Mouse (Mus musculus) embryonic facial prominence, embryonic 12.5 days (tissue): Measurements from ENCODE around the gene Mgst2. TPM values are rescaled to one million over a fixed set of nuclear protein-coding genes. Genes with fewer than 3 reads are reported as not detected.

ENCODE experiments used
- ATAC-seq: fragments of 200-750 bp; cut with Nextera tagmentation; 2 replicates; pipeline ENCODE4 v1.8.0; 2017; ENCODE audit not compliant: insufficient number of reproducible peaks, insufficient read depth, low FRiP score, low TSS enrichment
- H3K27ac ChIP-seq: fragments of 300-500 bp; sonication (generic); 2 replicates; pipeline ENCODE4 v1.5.1; 2016; ENCODE audit warnings: mild to moderate bottlenecking
- H3K27me3 ChIP-seq: fragments of 300-500 bp; sonication (generic); 2 replicates; pipeline ENCODE4 v1.6.1; 2016; ENCODE audit warnings: mild to moderate bottlenecking, moderate library complexity
- H3K36me3 ChIP-seq: fragments of 300-500 bp; sonication (generic); 2 replicates; pipeline ENCODE4 v1.6.1; 2016; ENCODE audit warnings: mild to moderate bottlenecking
- H3K4me1 ChIP-seq: fragments of 300-500 bp; sonication (generic); 2 replicates; pipeline ENCODE4 v1.6.1; 2016
- H3K4me2 ChIP-seq: fragments of 300-500 bp; sonication (generic); replicated peaks from 2 replicates; pipeline ENCODE4 v1.6.1; 2016; ENCODE audit warnings: mild to moderate bottlenecking, moderate library complexity
- H3K4me3 ChIP-seq: fragments of 300-500 bp; sonication (generic); 2 replicates; pipeline ENCODE4 v1.5.1; 2016; ENCODE audit warnings: mild to moderate bottlenecking
- H3K9ac ChIP-seq: fragments of 300-500 bp; sonication (generic); 2 replicates; pipeline ENCODE4 v1.6.1; 2016; ENCODE audit warnings: mild to moderate bottlenecking, moderate library complexity
- H3K9me3 ChIP-seq: fragments of 300-500 bp; sonication (generic); 2 replicates; pipeline ENCODE4 v1.6.1; 2016; ENCODE audit warnings: mild to moderate bottlenecking, moderate library complexity
- WGBS: fragments of 180-500 bp; shearing (Covaris S2); methylation state at CpG from one replicate; pipeline ENCODE4 v1.1.7; 2016; 5-methylcytosine and 5-hydroxymethylcytosine counted together
- polyA plus RNA-seq: library from polyadenylated mRNA; unstranded; fragments of >200 nt; fragmentation: Nextera tagmentation; extraction: Ambion mirVana; gene quantifications from 2 replicates; pipeline ENCODE4 v1.2.1, GENCODE M21; 2016

Mgst2 gene
- polyA plus RNA-seq, 1 experiment from 2014 or later, result 1.3 TPM

DNA sequence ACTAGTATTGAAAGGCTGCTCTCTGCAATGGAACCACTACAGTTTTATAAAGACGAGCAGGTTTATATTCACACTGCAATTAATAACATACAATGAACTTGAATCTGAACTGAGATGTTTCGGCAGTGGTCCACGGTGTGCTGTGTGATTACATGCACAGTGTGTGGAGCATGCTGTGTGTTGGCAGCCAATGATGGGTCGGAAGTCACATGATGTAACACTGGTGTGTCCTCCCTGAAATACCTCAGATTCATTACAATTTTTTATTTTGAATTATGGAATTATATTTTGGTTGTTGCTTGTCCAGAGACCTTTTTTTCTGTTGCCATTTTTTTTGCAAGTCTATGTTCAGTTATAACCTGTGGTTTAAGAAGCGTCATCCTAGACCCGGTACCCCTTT lies 22.8 kb upstream of the Mgst2 start:
- Histone ChIP-seq H3K27ac (no peak overlapping the region), H3K27me3 (no peaks in the 10 kb centered on the region), H3K9ac (no peak overlapping the region), H3K4me1 (no peaks in the 10 kb centered on the region), H3K4me3 (no peak overlapping the region), H3K36me3 (no peaks in the 10 kb centered on the region), H3K4me2 (no peak overlapping the region), H3K9me3 (no peaks in the 10 kb centered on the region)
- ATAC-seq, result no peak
- WGBS, result 94% methylated on average over 6 of the region's 6 CpGs

DNA sequence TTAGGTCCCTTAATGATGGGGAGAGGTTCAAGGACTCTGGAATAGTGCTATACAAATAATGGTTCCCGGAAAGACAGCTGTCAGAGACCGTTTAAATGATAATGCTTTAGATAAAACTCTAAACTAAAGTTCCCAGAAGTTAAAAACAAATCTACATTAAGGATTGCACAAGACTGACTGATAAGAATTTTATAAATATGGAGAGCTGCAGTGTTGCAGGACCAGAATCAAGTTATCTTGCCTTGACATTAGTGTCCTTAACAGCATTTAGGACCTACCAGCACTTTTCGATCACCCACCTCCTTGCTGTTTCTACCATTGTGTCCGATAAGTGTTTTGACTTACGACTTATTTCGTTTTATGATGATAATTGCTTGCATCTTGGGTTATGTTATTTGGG lies 21.9 kb upstream of the Mgst2 start:
- H3K9ac ChIP-seq, result no peak overlapping the region
- no peak for ATAC-seq
- no peaks in the 10 kb centered on the region for H3K27me3 ChIP-seq
- no peaks in the 10 kb centered on the region for H3K4me1 ChIP-seq
- no peaks in the 10 kb centered on the region for H3K36me3 ChIP-seq
- no peaks in the 10 kb centered on the region for H3K9me3 ChIP-seq
- H3K4me2 ChIP-seq, result no peak overlapping the region
- H3K4me3 ChIP-seq, result no peak overlapping the region
- no peak overlapping the region for H3K27ac ChIP-seq
- WGBS, result 90% methylated on average over 6 of the region's 6 CpGs

DNA sequence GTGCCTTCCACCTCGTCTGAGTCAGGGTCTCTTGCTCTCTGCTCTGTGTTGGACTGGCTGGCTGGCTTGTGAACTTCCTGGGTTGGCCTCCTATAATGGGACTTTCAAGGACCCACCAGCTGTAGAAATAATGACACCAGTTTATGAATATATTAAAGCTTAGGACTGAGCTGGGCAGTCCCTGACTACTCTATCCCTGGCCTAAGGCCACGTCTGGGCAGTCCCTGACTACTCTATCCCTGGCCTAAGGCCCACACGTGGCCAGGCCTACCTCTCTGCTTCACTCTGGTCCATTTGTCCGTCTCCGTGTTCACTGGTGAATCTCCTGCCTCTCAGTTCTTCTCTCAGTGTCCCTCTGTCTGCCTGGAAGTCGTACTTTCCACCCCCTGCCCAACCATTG lies 14.7 kb upstream of the Mgst2 start:
- Histone ChIP-seq H3K4me1 (0 out of 2 replicates have a peak, but pooled peaks cover 4% of the 10 kb centered on the region), H3K36me3 (no peaks in the 10 kb centered on the region), H3K27ac (no peak overlapping the region), H3K27me3 (no peaks in the 10 kb centered on the region), H3K9ac (no peak overlapping the region), H3K4me2 (no peak overlapping the region), H3K4me3 (no peak overlapping the region), H3K9me3 (no peaks in the 10 kb centered on the region)
- no peak for ATAC-seq
- 84% methylated on average over 6 of the region's 6 CpGs for WGBS

DNA sequence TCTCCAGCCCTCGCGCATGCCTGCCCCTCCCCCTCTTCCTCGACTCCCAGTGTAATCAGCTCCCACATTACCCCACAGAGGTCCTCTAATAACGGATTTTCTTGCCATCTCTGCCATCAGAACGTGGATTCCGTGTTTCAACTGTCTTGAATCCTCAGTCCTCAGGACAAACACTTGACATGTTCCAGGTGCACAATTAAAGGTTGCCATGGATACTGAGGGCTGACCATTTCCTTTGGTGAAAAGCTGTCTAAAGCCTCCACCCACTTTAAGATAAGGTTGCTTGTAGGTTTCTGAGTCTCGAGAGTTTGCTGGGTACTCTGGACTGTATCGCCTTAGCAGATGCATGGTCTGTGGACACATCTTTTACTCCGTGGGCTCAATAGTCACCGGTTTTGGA lies 13.9 kb upstream of the Mgst2 start:
- no peaks in the 10 kb centered on the region for H3K36me3 ChIP-seq
- no peak for ATAC-seq
- H3K9ac ChIP-seq, result no peak overlapping the region
- no peak overlapping the region for H3K4me3 ChIP-seq
- H3K4me2 ChIP-seq, result no peak overlapping the region
- 67% methylated on average over 10 of the region's 10 CpGs for WGBS
- H3K9me3 ChIP-seq, result no peaks in the 10 kb centered on the region
- H3K4me1 ChIP-seq, result 0 out of 2 replicates have a peak, but pooled peaks cover 4% of the 10 kb centered on the region
- H3K27me3 ChIP-seq, result no peaks in the 10 kb centered on the region
- no peak overlapping the region for H3K27ac ChIP-seq

DNA sequence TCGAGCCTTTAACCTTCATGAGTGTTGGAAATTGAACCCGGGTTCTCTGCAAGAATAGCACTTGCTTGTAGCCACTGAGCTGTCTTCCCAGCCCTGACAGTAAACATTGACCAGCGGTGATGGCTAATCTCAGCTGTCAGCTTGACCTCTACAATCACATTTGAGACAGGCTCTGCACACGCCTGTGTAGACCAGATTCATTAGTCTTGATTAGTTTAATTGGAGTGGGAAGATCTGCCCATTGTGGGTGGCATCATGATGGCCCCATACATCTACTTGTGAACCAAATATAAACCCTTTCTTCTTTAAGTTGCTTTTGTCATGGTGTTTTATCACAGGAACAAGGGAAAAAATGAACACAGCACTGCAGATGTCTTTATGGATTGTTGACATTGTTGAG lies 12.8 kb upstream of the Mgst2 start:
- no peaks in the 10 kb centered on the region for H3K36me3 ChIP-seq
- ATAC-seq, result no peak
- no peaks in the 10 kb centered on the region for H3K9me3 ChIP-seq
- H3K27ac ChIP-seq, result no peak overlapping the region
- no peaks in the 10 kb centered on the region for H3K27me3 ChIP-seq
- no peak overlapping the region for H3K4me2 ChIP-seq
- no peak overlapping the region for H3K4me3 ChIP-seq
- WGBS, result 67% methylated on average over 4 of the region's 4 CpGs
- H3K4me1 ChIP-seq, result peaks cover 13% of the 10 kb centered on the region
- H3K9ac ChIP-seq, result no peak overlapping the region

DNA sequence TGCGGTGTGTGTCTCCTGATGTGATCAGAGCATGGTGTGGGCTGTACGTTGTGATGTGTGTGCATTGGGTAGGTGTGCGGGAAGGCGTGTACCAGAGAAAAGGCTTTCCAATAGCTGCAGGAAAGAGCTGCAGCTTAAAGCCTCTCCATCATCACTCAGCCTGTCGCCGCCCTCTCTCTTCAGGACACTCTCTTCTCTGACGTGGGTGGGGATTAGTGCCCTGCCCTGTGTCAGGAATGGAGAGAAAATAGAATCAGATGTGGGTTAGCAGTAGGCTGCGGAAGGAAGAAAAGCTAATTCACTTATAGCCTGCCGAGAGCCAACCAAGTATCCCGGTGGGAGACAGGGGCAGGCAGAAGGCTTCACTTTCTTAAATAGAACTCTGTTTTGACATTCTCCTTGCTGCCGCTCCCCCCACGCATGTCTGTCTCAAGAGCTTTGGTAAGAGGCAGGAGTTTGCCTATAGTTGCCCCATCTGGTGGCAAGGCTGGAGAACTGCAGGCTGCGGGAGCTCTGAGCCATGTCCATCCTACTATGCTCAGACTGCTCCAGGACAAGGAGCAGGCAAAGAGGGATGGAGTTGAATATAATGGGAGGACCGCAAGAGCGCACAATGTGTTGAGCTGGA lies 12.0 kb upstream of the Mgst2 start:
- no peak overlapping the region for H3K9ac ChIP-seq
- no peak for ATAC-seq
- peaks cover 21% of the 10 kb centered on the region for H3K4me1 ChIP-seq
- H3K4me2 ChIP-seq, result peak overlapping the region; percentile 29
- H3K4me3 ChIP-seq, result no peak overlapping the region
- H3K36me3 ChIP-seq, result no peaks in the 10 kb centered on the region
- H3K27me3 ChIP-seq, result no peaks in the 10 kb centered on the region
- 36% methylated on average over 15 of the region's 15 CpGs for WGBS
- no peak overlapping the region for H3K27ac ChIP-seq
- H3K9me3 ChIP-seq, result no peaks in the 10 kb centered on the region

DNA sequence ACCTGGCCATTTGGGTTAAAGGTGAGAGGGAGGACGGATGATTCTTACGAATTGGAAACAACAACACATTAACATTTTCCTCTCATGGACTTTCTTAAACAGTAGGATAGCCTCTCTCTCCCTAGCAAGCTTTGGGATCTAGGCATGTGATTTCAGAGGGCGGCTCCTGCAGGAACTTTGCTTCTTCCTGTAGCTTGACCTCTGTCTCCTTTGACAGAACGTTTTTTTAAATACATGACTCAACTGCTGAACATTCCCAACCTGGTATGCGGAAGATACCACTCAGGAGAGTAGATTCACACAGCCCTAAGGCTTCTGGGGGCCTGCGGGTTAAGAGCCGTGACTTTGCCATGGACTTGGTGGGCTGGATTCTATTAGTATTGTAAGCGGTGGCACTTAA lies 10.7 kb upstream of the Mgst2 start:
- H3K27me3 ChIP-seq, result no peaks in the 10 kb centered on the region
- no peak overlapping the region for H3K9ac ChIP-seq
- 56% methylated on average over 8 of the region's 8 CpGs for WGBS
- no peak overlapping the region for H3K4me2 ChIP-seq
- H3K27ac ChIP-seq, result no peak overlapping the region
- no peak overlapping the region for H3K4me3 ChIP-seq
- no peak for ATAC-seq
- H3K4me1 ChIP-seq, result peaks cover 24% of the 10 kb centered on the region
- no peaks in the 10 kb centered on the region for H3K9me3 ChIP-seq
- H3K36me3 ChIP-seq, result no peaks in the 10 kb centered on the region

DNA sequence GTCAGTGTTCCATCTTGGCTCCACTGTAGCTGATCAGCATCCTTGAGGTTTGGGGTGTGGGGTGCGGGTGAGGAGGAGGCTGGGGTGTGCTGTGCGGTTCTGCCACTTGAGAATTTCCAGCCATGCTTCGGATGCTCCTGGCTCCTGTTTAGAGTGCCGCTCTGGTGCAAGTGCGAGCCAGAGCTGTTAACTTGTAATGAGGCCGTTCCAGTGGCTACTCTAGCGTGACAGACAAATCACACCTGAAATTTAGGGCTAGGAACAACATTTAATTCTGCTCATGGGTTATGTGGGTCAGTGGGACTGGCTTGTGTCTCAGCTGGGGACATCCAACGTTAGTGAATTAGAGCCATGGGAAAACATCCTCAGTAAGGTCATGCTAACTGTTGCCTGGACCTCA lies 10.2 kb upstream of the Mgst2 start:
- ATAC-seq, result no peak
- no peak overlapping the region for H3K9ac ChIP-seq
- H3K4me2 ChIP-seq, result no peak overlapping the region
- H3K4me3 ChIP-seq, result no peak overlapping the region
- no peaks in the 10 kb centered on the region for H3K36me3 ChIP-seq
- H3K27me3 ChIP-seq, result no peaks in the 10 kb centered on the region
- WGBS, result 74% methylated on average over 8 of the region's 8 CpGs
- peaks cover 24% of the 10 kb centered on the region for H3K4me1 ChIP-seq
- H3K27ac ChIP-seq, result no peak overlapping the region
- H3K9me3 ChIP-seq, result no peaks in the 10 kb centered on the region

DNA sequence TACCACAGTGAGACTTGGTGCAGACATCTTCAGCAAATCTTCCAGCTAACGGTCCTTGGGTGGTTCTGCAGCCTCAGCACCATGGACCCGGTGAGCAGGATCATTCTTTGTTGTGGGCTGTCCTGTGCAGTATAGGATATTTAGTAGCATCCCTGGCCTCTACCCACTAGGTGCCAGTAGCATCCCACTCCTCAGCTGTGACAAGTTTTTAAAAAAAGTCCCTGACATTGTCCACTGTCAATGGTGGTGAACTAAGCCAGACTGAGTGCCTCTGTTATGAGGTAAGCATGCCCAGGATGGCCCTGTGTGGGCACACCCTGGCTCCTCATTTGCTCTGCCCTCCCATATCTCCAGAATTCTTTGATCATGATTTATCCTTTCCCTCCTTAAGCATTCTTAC lies 9.0 kb upstream of the Mgst2 start:
- WGBS, result 77% methylated on average over 2 of the region's 2 CpGs
- H3K27ac ChIP-seq, result no peak overlapping the region
- no peaks in the 10 kb centered on the region for H3K27me3 ChIP-seq
- no peaks in the 10 kb centered on the region for H3K36me3 ChIP-seq
- H3K4me3 ChIP-seq, result no peak overlapping the region
- H3K4me1 ChIP-seq, result peaks cover 24% of the 10 kb centered on the region
- H3K9me3 ChIP-seq, result no peaks in the 10 kb centered on the region
- no peak overlapping the region for H3K4me2 ChIP-seq
- no peak overlapping the region for H3K9ac ChIP-seq
- ATAC-seq, result no peak

DNA sequence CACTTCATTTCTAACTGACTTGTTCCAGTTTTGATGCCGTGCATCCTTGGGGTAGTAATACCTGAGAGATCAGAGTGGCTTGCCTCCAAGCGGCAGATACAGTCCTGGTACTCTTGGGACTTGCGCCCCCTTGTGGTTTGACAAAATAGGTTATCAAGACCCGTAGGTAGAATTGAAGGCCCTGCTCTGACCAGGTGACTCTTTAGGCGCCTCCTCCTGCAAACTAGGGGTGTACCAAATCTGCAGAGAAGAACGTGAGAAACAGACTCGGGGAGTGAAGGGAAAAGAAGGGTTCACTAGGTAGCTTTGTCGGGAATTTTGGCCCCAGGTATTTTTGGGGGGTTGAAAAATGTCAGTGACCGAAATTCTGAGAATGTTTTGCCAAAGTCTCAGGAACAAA lies 7.9 kb upstream of the Mgst2 start:
- ATAC-seq, result no peak
- H3K27me3 ChIP-seq, result no peaks in the 10 kb centered on the region
- peak overlapping the region; percentile 74 for H3K27ac ChIP-seq
- WGBS, result 2% methylated on average over 9 of the region's 9 CpGs
- H3K4me1 ChIP-seq, result peaks cover 24% of the 10 kb centered on the region
- H3K36me3 ChIP-seq, result no peaks in the 10 kb centered on the region
- peak overlapping the region; percentile 43 for H3K4me2 ChIP-seq
- H3K9ac ChIP-seq, result 0 out of 2 replicates have a peak overlapping the region, but pooled peaks have one; percentile 15
- no peaks in the 10 kb centered on the region for H3K9me3 ChIP-seq
- H3K4me3 ChIP-seq, result peak overlapping the region; percentile 18; the same call in 1 of the 2 replicates

DNA sequence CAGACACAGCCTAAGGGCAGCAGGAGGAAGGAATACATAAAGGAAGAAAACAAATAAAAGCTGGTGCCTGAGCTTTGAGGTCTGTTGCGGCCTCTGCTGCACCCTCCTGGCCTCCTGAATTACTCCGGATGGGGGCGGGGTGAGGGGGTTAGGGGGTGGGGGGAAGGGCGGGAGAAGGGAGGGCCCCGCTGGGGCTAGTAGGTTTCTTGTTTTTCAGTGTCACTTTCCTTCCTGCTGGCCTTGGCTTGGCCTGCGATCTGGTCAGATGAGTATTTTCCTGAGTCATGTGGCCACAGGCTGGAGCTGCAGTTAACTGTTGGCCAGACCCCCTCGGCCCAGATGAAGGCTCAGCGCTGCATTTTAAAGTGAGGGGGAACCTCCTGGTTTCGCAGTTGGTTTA lies 7.5 kb upstream of the Mgst2 start:
- Histone ChIP-seq H3K27me3 (no peaks in the 10 kb centered on the region), H3K4me3 (peak overlapping the region; percentile 18; the same call in 1 of the 2 replicates), H3K36me3 (no peaks in the 10 kb centered on the region), H3K4me1 (peaks cover 24% of the 10 kb centered on the region), H3K9ac (0 out of 2 replicates have a peak overlapping the region, but pooled peaks have one; percentile 15), H3K9me3 (no peaks in the 10 kb centered on the region), H3K27ac (peak overlapping the region; percentile 74), H3K4me2 (peak overlapping the region; percentile 43)
- ATAC-seq, result 0 out of 2 replicates have a peak, but pooled peaks have one; percentile 7
- WGBS, result under 1% methylated on average over 8 of the region's 9 CpGs

DNA sequence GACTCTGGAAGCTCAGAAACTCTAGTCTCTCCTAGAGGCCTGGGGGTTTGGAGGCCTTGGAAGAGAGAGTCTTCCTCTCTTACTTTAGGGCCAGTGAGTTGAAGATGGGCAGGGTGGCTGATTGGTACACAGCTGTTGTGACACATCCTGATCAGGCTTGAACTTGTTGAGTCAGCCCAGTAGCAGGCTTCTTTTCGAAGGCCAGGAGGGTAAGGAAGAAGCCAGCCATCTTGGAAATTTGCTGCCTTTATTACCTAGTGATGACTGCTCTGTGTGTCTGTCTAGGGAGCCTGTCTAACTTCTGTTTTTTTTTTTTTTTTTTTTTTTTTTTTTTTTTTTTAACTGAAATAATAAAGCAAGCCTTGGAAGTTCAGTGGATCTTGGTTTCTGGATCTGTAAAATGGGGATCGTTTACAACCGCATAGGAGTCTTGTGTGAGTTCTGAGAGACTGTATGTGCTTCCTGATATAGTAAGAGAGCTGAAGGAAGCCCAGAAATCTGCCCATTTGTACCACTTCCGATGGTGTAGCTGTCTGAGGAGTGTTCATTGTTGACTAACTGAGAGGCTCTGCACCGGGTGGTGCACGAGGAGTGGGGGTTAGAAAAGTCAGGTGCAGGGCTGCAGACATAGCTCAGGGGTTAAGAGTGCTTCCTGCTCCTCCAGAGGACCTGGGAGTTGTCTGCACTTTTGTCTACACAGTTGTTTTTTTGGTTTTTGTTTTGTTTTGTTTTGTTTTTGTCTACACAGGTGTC lies 5.7 kb upstream of the Mgst2 start:
- no peak overlapping the region for H3K27ac ChIP-seq
- peaks cover 20% of the 10 kb centered on the region for H3K4me1 ChIP-seq
- H3K36me3 ChIP-seq, result no peaks in the 10 kb centered on the region
- ATAC-seq, result no peak
- no peak overlapping the region for H3K4me2 ChIP-seq
- H3K9me3 ChIP-seq, result no peaks in the 10 kb centered on the region
- no peaks in the 10 kb centered on the region for H3K27me3 ChIP-seq
- H3K9ac ChIP-seq, result no peak overlapping the region
- 77% methylated on average over 6 of the region's 6 CpGs for WGBS
- no peak overlapping the region for H3K4me3 ChIP-seq
